Mouse (Mus musculus): ENCODE results near the gene Duxf3.
"Not testable (repeated sequence)": the region's sequence is repeated elsewhere in the genome, so short reads cannot be mapped to it uniquely, and the experiment has no call there.

- TF ChIP-seq POLR2A (IDR thresholded peaks at IDR 0.05; ENCODE audit: low read depth, low read length); CTCF (IDR thresholded peaks at IDR 0.05; ENCODE audit: extremely low read depth, insufficient read depth, insufficient read length, insufficient replicate concordance): not testable (repeated sequence)
Observed at GRCm38 (mm10) chr10:58231088-58231487, 1.4 kb downstream of the Duxf3 start.

Measured in spleen, adult 2 months (tissue).